Mouse (Mus musculus): ENCODE results near the gene 1700028J19Rik. TPM values are rescaled to one million over a fixed set of nuclear protein-coding genes. Genes with fewer than 3 reads are reported as not detected.

The 1700028J19Rik gene
- total RNA-seq (2018; cell fraction: chromatin; rRNA removed), result 1 to 10 TPM in 17 of 26 experiments, under 1 TPM in 5, not detected in 4; 0.69 to 2.7 (median 1.4) TPM
- total RNA-seq (2018; cell fraction: cytosol; rRNA removed), result 1 to 10 TPM in 2 of 26 experiments, under 1 TPM in 24; 0.29 to 1.2 (median 0.64) TPM
- total RNA-seq (2018; cell fraction: nucleus; rRNA removed), result 1 to 10 TPM in 11 of 26 experiments, under 1 TPM in 9, not detected in 6; 0.40 to 3.0 (median 1.1) TPM
- 0.33 to 0.97 TPM (median 0.36 TPM) in 3 replicates for polyA plus RNA-seq (2018)

- H3K27ac ChIP-seq, result peak within 1 kb of the TSS; percentile 89
- WGBS (ENCODE audit: missing documents), result under 1% methylated on average over 58 of the region's 62 CpGs
- peaks cover 17% of the 10 kb centered on the region; the same call in 1 of the 2 replicates for H3K36me3 ChIP-seq (ENCODE audit: inconsistent target)
- H3K79me2 ChIP-seq (ENCODE audit: inconsistent target), result peaks cover 29% of the 10 kb centered on the region
- peak within 1 kb of the TSS; percentile 96 for H3K4me3 ChIP-seq (ENCODE audit: inconsistent target)
Measured at GRCm38 (mm10) chr7:44246055-44246983, at the start of gene 1700028J19Rik, which contains the start of gene 2410002F23Rik. Gene 1700028J19Rik (minus strand): TSS chr7:44246695. Gene 2410002F23Rik (plus strand): TSS chr7:44246722.

- no peak overlapping the region for H3K27ac ChIP-seq
- H3K79me2 ChIP-seq (ENCODE audit: inconsistent target), result no peaks in the 10 kb centered on the region
- H3K36me3 ChIP-seq (ENCODE audit: inconsistent target), result no peaks in the 10 kb centered on the region
- WGBS (ENCODE audit: missing documents), result 58% methylated on average over 4 of the region's 4 CpGs
- H3K4me3 ChIP-seq (ENCODE audit: inconsistent target), result no peak overlapping the region
Measured at GRCm38 (mm10) chr7:44291418-44291817, 44.9 kb upstream of the 1700028J19Rik start.

GRCm38 (mm10) chr7:44290986-44291385 is 44.5 kb upstream of the 1700028J19Rik start:
- H3K4me3 ChIP-seq (ENCODE audit: inconsistent target), result no peak overlapping the region
- H3K27ac ChIP-seq, result no peak overlapping the region
- no peaks in the 10 kb centered on the region for H3K79me2 ChIP-seq (ENCODE audit: inconsistent target)
- 85% methylated on average over 4 of the region's 4 CpGs for WGBS (ENCODE audit: missing documents)
- H3K36me3 ChIP-seq (ENCODE audit: inconsistent target), result no peaks in the 10 kb centered on the region

- Histone ChIP-seq H3K4me3 (ENCODE audit: inconsistent target) (no peak overlapping the region), H3K79me2 (ENCODE audit: inconsistent target) (no peaks in the 10 kb centered on the region), H3K36me3 (ENCODE audit: inconsistent target) (no peaks in the 10 kb centered on the region), H3K27ac (no peak overlapping the region)
- 70% methylated on average over 6 of the region's 7 CpGs for WGBS (ENCODE audit: missing documents)
Measured at GRCm38 (mm10) chr7:44287760-44288159, 41.3 kb upstream of the 1700028J19Rik start.

GRCm38 (mm10) chr7:44281586-44281985 is 35.1 kb upstream of the 1700028J19Rik start:
- Histone ChIP-seq H3K27ac (no peak overlapping the region), H3K36me3 (ENCODE audit: inconsistent target) (no peaks in the 10 kb centered on the region), H3K79me2 (ENCODE audit: inconsistent target) (no peaks in the 10 kb centered on the region), H3K4me3 (ENCODE audit: inconsistent target) (no peak overlapping the region)
- 88% methylated on average over 7 of the region's 7 CpGs for WGBS (ENCODE audit: missing documents)

- Histone ChIP-seq H3K27ac (no peak overlapping the region), H3K4me3 (ENCODE audit: inconsistent target) (no peak overlapping the region), H3K36me3 (ENCODE audit: inconsistent target) (no peaks in the 10 kb centered on the region), H3K79me2 (ENCODE audit: inconsistent target) (no peaks in the 10 kb centered on the region)
- WGBS (ENCODE audit: missing documents), result 0% methylated on average over 1 of the region's 1 CpGs
Measured at GRCm38 (mm10) chr7:44280959-44281358, 34.5 kb upstream of the 1700028J19Rik start.

GRCm38 (mm10) chr7:44277250-44277622 is 30.7 kb upstream of the 1700028J19Rik start:
- 55% methylated on average over 2 of the region's 2 CpGs for WGBS (ENCODE audit: missing documents)
- Histone ChIP-seq H3K4me3 (ENCODE audit: inconsistent target) (no peak overlapping the region), H3K36me3 (ENCODE audit: inconsistent target) (no peaks in the 10 kb centered on the region)

GRCm38 (mm10) chr7:44276461-44277249 is 30.2 kb upstream of the 1700028J19Rik start:
- H3K79me2 ChIP-seq (ENCODE audit: inconsistent target), result no peaks in the 10 kb centered on the region
- H3K4me3 ChIP-seq (ENCODE audit: inconsistent target), result no peak overlapping the region
- no peaks in the 10 kb centered on the region for H3K36me3 ChIP-seq (ENCODE audit: inconsistent target)
- WGBS (ENCODE audit: missing documents), result 85% methylated on average over 7 of the region's 10 CpGs
- H3K27ac ChIP-seq, result no peak overlapping the region

More at GRCm38 (mm10) chr7:44277250-44277622, 30.7 kb upstream of the 1700028J19Rik start:
- no peak overlapping the region for H3K27ac ChIP-seq
- no peaks in the 10 kb centered on the region for H3K79me2 ChIP-seq (ENCODE audit: inconsistent target)

- WGBS (ENCODE audit: missing documents), result 85% methylated on average over 3 of the region's 3 CpGs
- H3K79me2 ChIP-seq (ENCODE audit: inconsistent target), result no peaks in the 10 kb centered on the region
- H3K27ac ChIP-seq, result no peak overlapping the region
- H3K4me3 ChIP-seq (ENCODE audit: inconsistent target), result no peak overlapping the region
- no peaks in the 10 kb centered on the region for H3K36me3 ChIP-seq (ENCODE audit: inconsistent target)
Measured at GRCm38 (mm10) chr7:44275546-44275945, 29.1 kb upstream of the 1700028J19Rik start.

- Histone ChIP-seq H3K27ac (no peak overlapping the region), H3K36me3 (ENCODE audit: inconsistent target) (no peaks in the 10 kb centered on the region), H3K4me3 (ENCODE audit: inconsistent target) (no peak overlapping the region), H3K79me2 (ENCODE audit: inconsistent target) (no peaks in the 10 kb centered on the region)
- 69% methylated on average over 11 of the region's 11 CpGs for WGBS (ENCODE audit: missing documents)
Measured at GRCm38 (mm10) chr7:44274096-44274495, 27.6 kb upstream of the 1700028J19Rik start.

- Histone ChIP-seq H3K27ac (no peak overlapping the region), H3K79me2 (ENCODE audit: inconsistent target) (no peaks in the 10 kb centered on the region), H3K36me3 (ENCODE audit: inconsistent target) (no peaks in the 10 kb centered on the region), H3K4me3 (ENCODE audit: inconsistent target) (no peak overlapping the region)
- WGBS (ENCODE audit: missing documents), result 74% methylated on average over 7 of the region's 7 CpGs
Measured at GRCm38 (mm10) chr7:44273446-44273845, 27.0 kb upstream of the 1700028J19Rik start.

- Histone ChIP-seq H3K27ac (no peak overlapping the region), H3K79me2 (ENCODE audit: inconsistent target) (no peaks in the 10 kb centered on the region), H3K36me3 (ENCODE audit: inconsistent target) (no peaks in the 10 kb centered on the region), H3K4me3 (ENCODE audit: inconsistent target) (no peak overlapping the region)
- WGBS (ENCODE audit: missing documents), result 60% methylated on average over 7 of the region's 7 CpGs
Measured at GRCm38 (mm10) chr7:44272546-44272945, 26.1 kb upstream of the 1700028J19Rik start.

GRCm38 (mm10) chr7:44271309-44271708 is 24.8 kb upstream of the 1700028J19Rik start:
- no peaks in the 10 kb centered on the region for H3K79me2 ChIP-seq (ENCODE audit: inconsistent target)
- WGBS (ENCODE audit: missing documents), result 82% methylated on average over 2 of the region's 2 CpGs
- H3K36me3 ChIP-seq (ENCODE audit: inconsistent target), result no peaks in the 10 kb centered on the region
- H3K4me3 ChIP-seq (ENCODE audit: inconsistent target), result no peak overlapping the region
- no peak overlapping the region for H3K27ac ChIP-seq

- WGBS (ENCODE audit: missing documents), result 35% methylated on average over 2 of the region's 2 CpGs
- H3K27ac ChIP-seq, result no peak overlapping the region
- no peaks in the 10 kb centered on the region for H3K79me2 ChIP-seq (ENCODE audit: inconsistent target)
- no peaks in the 10 kb centered on the region for H3K36me3 ChIP-seq (ENCODE audit: inconsistent target)
- no peak overlapping the region for H3K4me3 ChIP-seq (ENCODE audit: inconsistent target)
Measured at GRCm38 (mm10) chr7:44269397-44269796, 22.9 kb upstream of the 1700028J19Rik start.

All from macrophage (primary cell).